Mouse (Mus musculus): Measurements from ENCODE around the gene Izumo2.
"Not testable (repeated sequence)": the region's sequence is repeated elsewhere in the genome, so short reads cannot be mapped to it uniquely, and the experiment has no call there.

Izumo2 gene

GRCm38 (mm10) chr7:44697980-44698379 is 10.6 kb upstream of the Izumo2 start:
- no peak for DNase-seq (ENCODE audit: extremely low spot score)

GRCm38 (mm10) chr7:44701921-44702320 is 6.6 kb upstream of the Izumo2 start:
- DNase-seq (ENCODE audit: extremely low spot score), result peak; percentile 22

- no peak for DNase-seq (ENCODE audit: extremely low spot score)
These were observed 5.6 kb upstream of the Izumo2 start for GRCm38 (mm10) chr7:44702985-44703384.

- DNase-seq (ENCODE audit: extremely low spot score), result peak; percentile 14
These were observed 4.2 kb upstream of the Izumo2 start for GRCm38 (mm10) chr7:44704363-44704762.

GRCm38 (mm10) chr7:44705086-44705485 is 3.5 kb upstream of the Izumo2 start:
- no peak for DNase-seq (ENCODE audit: extremely low spot score)

GRCm38 (mm10) chr7:44706322-44706721 is 2.2 kb upstream of the Izumo2 start:
- no peak for DNase-seq (ENCODE audit: extremely low spot score)

GRCm38 (mm10) chr7:44707169-44707675 is 1.3 kb upstream of the Izumo2 start:
- no peak for DNase-seq (ENCODE audit: extremely low spot score)

GRCm38 (mm10) chr7:44708093-44708492 is 449 bp upstream of the Izumo2 start:
- not testable (repeated sequence) for DNase-seq (ENCODE audit: extremely low spot score)

- no peak for DNase-seq (ENCODE audit: extremely low spot score)
These were observed 1.3 kb downstream of the Izumo2 start for GRCm38 (mm10) chr7:44709881-44710280.

GRCm38 (mm10) chr7:44722058-44722457 is 13.5 kb downstream of the Izumo2 start:
- DNase-seq (ENCODE audit: extremely low spot score), result no peak

GRCm38 (mm10) chr7:44724316-44724715 is 15.8 kb downstream of the Izumo2 start:
- DNase-seq (ENCODE audit: extremely low spot score), result no peak

- no peak for DNase-seq (ENCODE audit: extremely low spot score)
These were observed 17.8 kb downstream of the Izumo2 start for GRCm38 (mm10) chr7:44726343-44726742.

- DNase-seq (ENCODE audit: extremely low spot score), result no peak
These were observed 18.6 kb downstream of the Izumo2 start for GRCm38 (mm10) chr7:44727151-44727550.

- no peak for DNase-seq (ENCODE audit: extremely low spot score)
These were observed 19.8 kb downstream of the Izumo2 start for GRCm38 (mm10) chr7:44728082-44728975.

- DNase-seq (ENCODE audit: extremely low spot score), result no peak
These were observed 25.2 kb downstream of the Izumo2 start for GRCm38 (mm10) chr7:44733723-44734122.

- no peak for DNase-seq (ENCODE audit: extremely low spot score)
These were observed 32.8 kb downstream of the Izumo2 start for GRCm38 (mm10) chr7:44741361-44741760.

- DNase-seq (ENCODE audit: extremely low spot score), result no peak
These were observed 35.7 kb downstream of the Izumo2 start for GRCm38 (mm10) chr7:44744270-44744669.

GRCm38 (mm10) chr7:44745076-44745475 is 36.5 kb downstream of the Izumo2 start:
- peak; percentile 83 for DNase-seq (ENCODE audit: extremely low spot score)

- DNase-seq (ENCODE audit: extremely low spot score), result no peak
These were observed 38.6 kb downstream of the Izumo2 start for GRCm38 (mm10) chr7:44747115-44747514.

GRCm38 (mm10) chr7:44748101-44749044 is 39.8 kb downstream of the Izumo2 start, which contains the start of gene Vrk3:
Gene Vrk3 (plus strand): TSS chr7:44748413.
- peak; percentile 93 for DNase-seq (ENCODE audit: extremely low spot score)

GRCm38 (mm10) chr7:44750950-44751349 is 42.4 kb downstream of the Izumo2 start, which contains the start of gene Zfp473:
Gene Zfp473 (minus strand): TSS chr7:44751050.
- not testable (repeated sequence) for DNase-seq (ENCODE audit: extremely low spot score)

- DNase-seq (ENCODE audit: extremely low spot score), result no peak
These were observed 48.6 kb downstream of the Izumo2 start for GRCm38 (mm10) chr7:44757164-44757563.
